Mouse (Mus musculus) megakaryocyte, embryonic 14.5 days (primary cell): ENCODE data around the gene Dnah1.

Experiments
- FLI1 ChIP-seq: IDR thresholded peaks from 2 replicates; pipeline ENCODE4 v1.6.1; 2012; ENCODE audit warnings: low read length, inconsistent platforms, mixed read lengths
- GATA1 ChIP-seq: IDR thresholded peaks from 3 replicates; pipeline ENCODE4 v1.6.1; 2012; ENCODE audit warnings: mixed read lengths, low read length, inconsistent platforms, borderline replicate concordance

GRCm38 (mm10) chr14:31324851-31325250 lies 1.2 kb upstream of the Dnah1 start:
- TF ChIP-seq FLI1 (no peak), GATA1 (no peak)
